Mouse (Mus musculus) erythroid progenitor cell, adult 5-6 weeks (primary cell): ENCODE measurements around the gene Nsf. TPM values are rescaled to one million over a fixed set of nuclear protein-coding genes. Genes with fewer than 3 reads are reported as not detected.

Experiments
- ATAC-seq: replicated peaks from 2 replicates; pipeline ENCODE4 v1.8.0; 2016; ENCODE audit warnings: moderate number of reproducible peaks, mild to moderate bottlenecking, moderate TSS enrichment, inconsistent platforms; ENCODE audit not compliant: poor library complexity, low FRiP score, severe bottlenecking
- total RNA-seq, 2 experiments: library from RNA; stranded (forward) in 1 of 2; stranded (reverse) in 1 of 2; fragments of 150-400 nt in 1 of 2; fragments of 186-747, 209-891 nt in 1 of 2; gene quantifications; 2 replicates each; pipeline versions ENCODE4 v1.2.3 to v1.2.4; 2015 to 2017; ENCODE audit warnings: low replicate concordance in 2 of 2

The Nsf gene
- total RNA-seq, 2 experiments from 2014 or later: 29.2 to 42.8 TPM

DNA sequence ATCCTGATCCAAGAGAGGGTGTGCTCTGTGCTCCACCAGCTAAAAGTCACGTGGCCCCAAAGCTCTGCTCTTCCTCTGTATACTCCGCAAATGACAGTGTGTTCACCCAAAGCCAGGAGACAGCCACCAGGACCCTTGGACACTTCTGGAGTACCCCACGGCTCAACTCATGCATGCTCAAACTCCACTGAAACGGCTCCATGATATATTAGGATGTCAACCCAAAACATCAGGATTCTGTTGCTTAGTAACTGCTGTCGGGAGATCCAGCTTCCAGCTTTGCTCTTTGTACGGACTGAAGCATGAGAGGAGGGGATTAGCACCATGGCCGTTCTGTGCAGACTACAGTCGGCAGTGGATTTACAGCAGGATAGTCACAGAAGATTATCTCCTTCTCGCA, 99.6 kb downstream of the Nsf start:
- no peak for ATAC-seq

DNA sequence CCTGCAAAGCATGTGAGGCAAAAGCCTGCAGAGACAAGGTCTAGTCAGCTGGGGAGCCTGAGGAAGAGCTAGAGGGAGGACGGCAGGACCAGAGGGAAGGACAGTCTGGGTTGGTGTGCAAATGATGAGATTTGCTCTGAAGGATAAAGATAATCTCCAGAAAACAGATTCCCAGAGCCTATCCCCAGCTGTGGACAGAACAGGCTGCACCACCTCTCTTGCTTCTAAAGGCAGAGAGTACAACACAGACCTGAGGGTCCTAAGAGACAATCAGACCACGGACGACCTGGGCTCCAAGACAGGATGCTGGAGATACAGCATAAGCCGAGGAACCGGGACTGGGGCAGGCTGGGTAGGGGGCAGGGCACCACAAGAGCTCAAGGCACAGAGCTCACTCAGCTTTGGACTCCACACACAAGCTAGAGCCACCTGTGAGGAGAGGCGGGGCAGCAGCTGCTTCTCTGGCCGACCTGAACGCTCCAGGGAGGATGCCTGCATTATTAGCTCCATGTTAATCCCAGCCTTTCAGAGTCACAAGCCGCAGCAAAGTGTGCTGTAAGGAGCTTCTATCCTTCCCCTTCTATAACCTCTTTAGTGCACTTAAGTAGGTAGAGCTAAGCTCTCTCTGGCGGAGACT, 100.5 kb downstream of the Nsf start:
- ATAC-seq: no peak

- no peak for ATAC-seq
These were observed 101.1 kb downstream of the Nsf start for GRCm38 (mm10) chr11:103852590-103853283.

DNA sequence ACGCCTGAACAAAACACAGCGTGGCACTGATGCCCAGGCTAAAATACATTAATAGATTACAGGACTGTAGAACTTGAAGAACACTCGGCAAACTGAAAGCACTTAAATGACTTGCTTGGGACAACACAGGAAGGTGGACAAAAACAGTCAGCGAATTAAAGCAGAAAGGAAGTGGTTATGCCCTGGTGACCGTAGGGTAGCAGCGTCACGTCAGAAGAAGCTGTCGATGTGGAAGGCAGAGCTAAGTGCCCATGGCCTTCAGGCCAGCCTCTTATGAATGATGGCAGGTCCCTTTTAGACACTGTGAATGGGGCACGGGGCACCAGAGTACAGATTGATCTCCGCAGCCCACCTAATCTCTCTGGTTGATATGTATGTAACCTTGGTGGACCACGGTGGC, 105.6 kb downstream of the Nsf start:
- no peak for ATAC-seq

DNA sequence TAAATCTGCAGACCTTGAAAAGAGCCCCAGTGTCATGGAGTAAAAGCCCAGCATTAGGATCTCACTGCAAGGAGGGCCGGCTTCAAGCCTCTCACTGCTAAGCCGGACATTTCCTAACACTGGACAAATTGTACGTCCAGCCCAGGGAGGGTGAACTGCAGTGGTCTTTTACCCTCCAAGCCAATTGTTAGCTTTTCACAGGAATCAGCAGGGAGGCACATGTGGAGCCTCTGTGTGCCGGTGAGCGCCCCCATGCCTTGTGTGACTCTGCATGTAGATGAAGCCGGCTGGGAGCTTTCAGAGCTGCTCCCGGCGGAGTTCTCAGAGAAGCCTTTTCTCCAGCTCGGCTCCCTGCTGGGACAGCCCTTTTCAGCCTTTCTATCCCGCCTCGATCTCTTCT, 113.0 kb downstream of the Nsf start:
- ATAC-seq: no peak

DNA sequence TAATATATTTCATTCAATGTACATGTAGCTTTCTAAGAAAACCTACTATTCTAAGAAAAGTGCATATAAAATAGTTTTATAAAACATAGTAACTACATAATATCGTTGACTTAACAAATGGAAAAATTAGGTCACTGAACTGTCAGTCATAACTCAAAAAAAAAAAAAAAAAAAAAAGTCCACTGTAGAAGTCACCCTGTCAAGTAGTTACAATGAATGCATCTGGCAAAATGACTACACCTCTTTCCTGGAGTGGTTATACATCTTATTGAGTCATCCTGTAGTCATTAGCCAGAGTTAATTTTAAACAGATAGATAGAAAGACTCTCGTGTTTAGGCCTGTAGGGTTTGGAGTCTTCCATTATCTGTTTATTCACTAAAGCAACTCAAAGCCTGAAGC, 114.9 kb downstream of the Nsf start:
- ATAC-seq: no peak

DNA sequence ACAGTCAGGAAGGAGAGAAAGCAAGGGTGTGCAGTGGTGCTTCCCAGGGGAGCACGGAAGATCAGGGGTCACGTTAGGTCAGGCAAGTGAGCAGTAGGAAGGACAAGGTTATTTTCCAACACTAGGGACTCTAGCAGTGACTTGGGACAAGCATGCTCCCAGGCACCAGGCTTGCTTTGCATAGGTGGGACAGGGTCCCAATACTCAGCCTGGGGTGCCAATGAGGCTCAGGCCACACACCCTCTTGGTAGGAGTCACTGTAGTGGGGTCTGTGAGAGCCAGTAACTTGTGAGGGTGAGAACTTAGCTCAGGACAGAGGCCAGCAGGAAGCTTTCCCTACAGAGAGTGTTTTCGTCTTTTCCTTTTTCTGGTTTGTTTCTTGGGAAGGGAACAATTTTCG, 121.5 kb downstream of the Nsf start:
- no peak for ATAC-seq

DNA sequence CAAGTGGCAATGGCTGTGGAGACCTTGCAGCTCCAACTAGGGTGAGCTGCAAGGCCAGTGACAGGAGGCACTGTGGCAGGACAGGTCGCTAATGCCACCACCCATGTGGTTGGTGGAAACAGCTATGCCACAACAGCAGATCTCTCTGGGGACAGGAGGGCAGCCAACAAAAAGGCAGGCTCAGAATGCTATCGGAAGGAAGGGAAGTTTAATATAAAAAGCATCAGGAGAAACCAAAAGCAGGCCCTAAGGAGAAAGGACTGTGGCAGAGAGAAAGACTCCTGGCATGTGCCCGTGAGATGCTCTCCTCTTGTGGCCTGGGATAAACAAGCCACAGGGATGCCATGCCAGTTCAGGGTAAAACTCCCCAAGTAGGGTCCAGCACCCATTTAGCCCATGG, 122.1 kb downstream of the Nsf start:
- ATAC-seq: no peak

GRCm38 (mm10) chr11:103830476-103830875, 123.4 kb downstream of the Nsf start:
- ATAC-seq: no peak

DNA sequence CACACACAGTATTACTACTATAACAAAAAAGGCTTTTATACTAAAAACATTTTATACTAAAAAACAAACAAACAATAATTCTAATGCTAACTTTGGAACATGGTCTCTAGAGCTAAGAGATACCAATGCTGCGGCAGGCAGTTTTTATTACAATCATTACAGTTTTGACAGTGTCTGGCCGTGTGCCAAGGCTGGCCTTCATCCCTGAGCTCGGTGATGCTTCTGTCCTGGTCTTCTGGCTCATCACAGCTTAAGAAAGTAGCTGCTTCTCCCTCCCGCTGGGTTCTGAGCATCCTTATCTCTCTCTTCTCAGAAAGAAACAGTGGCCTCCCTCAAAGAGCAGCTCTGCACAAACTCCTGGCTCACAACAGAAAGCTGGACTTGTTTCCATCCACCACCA, 123.9 kb downstream of the Nsf start:
- ATAC-seq: no peak

GRCm38 (mm10) chr11:103828866-103829265, 125.0 kb downstream of the Nsf start:
- ATAC-seq: no peak

GRCm38 (mm10) chr11:103827201-103827600, 126.7 kb downstream of the Nsf start:
- ATAC-seq: no peak

GRCm38 (mm10) chr11:103816719-103817118, 137.1 kb downstream of the Nsf start:
- ATAC-seq: no peak

DNA sequence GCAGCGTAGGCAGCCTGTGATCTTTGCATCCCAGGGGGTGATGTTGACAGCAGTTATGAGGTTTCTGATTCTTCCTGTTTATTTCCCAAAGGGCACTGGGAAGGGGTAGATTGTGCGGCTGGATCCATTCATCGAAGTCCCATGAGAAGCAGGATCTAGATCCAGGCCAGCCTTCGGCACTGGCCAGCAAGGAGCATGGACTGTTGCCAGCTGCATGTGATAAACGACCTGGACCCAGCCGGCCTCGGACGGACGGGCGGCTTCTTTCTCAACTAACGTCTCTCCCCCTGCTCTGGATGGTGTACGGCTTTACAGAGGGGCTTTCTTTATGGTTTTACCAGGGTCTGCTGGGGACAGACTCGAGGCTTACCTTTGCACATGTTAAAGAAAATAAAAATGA, 137.9 kb downstream of the Nsf start:
- no peak for ATAC-seq

DNA sequence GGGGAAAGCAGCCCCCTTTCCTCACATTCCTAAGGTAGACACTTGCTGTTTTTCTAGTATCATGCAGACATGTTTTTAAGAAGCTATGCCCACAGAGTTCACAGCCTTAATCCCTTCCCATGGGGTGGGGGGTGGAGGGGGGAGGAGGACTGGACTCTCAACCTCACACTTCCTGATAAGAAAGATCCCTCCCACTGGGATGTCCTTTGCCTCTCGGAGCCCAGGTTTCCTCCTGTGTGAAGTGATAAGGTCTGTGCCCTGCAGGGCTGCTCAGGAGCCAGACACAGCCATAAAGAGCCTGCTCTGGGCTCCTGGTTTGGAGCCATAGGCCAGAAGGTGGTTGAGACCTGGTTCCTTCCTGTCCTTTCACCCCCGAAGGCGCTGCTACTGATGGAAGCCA, 139.0 kb downstream of the Nsf start:
- ATAC-seq: no peak

DNA sequence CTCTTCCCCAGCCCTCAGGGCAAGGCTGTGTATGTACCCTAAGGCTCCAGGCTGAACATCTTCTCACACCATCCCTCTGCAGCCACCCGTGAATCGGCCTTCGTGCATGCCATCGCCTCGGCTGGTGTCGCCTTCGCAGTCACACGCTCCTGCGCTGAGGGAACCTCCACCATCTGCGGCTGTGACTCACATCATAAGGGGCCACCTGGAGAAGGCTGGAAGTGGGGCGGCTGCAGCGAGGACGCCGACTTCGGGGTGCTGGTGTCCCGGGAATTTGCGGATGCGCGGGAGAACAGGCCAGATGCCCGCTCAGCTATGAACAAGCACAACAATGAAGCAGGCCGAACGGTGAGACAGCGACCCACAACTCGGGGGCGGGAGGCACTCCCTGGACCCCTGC, 142.6 kb downstream of the Nsf start:
- ATAC-seq: no peak

- ATAC-seq: no peak
These were observed 143.2 kb downstream of the Nsf start for GRCm38 (mm10) chr11:103810631-103811030.

DNA sequence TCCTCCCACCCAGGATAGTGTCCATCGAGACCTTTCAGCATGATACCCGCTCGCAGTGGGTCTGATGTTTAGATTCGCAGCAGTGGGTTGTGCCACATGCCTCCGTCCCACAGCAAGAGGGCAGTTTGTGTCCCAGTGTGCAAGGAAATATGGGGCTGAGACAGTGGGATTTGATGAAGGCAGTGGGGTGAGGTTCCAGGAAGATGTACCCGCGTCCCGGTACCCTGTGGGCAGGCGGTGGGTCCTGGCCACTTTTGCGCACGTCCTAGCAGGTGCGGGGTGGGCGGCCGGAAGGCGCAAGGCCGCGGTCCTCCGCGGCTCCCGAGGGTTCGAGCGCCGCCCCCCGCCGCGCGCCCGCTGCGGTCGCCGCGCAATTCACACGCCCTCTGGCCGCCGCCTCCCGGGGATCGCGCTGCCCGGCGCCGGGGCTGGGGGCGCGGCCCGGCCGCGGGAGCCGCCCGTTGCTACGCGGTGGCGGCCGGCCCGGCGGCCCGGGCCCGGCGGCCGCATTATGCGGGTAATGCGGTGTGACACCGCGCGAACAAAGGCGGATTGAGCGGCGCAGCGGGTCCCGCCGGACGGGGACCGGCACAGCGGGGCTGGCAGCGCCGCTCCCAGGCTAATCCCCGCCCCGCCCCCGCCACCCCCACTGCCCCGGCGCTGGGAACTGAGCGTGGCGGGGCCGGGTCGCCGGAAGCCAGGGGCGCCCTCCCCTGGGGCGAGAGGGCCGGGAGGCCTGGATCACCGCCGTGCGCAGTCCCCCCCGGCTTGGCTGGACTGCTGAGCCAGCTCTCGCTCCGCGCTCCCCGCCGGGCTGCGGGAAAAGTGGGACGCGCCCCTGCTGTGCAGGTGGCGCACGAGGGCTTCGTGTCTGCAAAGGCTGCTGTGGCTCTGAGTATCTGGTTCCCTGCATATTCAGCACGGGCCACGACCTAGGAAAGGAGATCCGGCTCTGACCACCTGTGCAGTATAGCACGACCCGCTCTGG, 144.0 kb downstream of the Nsf start:
- no peak for ATAC-seq

GRCm38 (mm10) chr11:103808771-103809610, 144.9 kb downstream of the Nsf start:
- no peak for ATAC-seq

- no peak for ATAC-seq
These were observed 145.9 kb downstream of the Nsf start for GRCm38 (mm10) chr11:103807966-103808365.
